Mouse (Mus musculus) forebrain, embryonic 12.5 days (tissue): ENCODE measurements around the gene Prr13. TPM values are rescaled to one million over a fixed set of nuclear protein-coding genes. Genes with fewer than 3 reads are reported as not detected.

Source experiments
- ATAC-seq: fragments of 200-750 bp; cut with Nextera tagmentation; 2 replicates; pipeline ENCODE4 v1.8.0; 2017; ENCODE audit warnings: moderate TSS enrichment; ENCODE audit not compliant: low FRiP score
- H3K27ac ChIP-seq: fragments of 300-500 bp; sonication (generic); 2 replicates; pipeline ENCODE4 v1.5.1; 2016; ENCODE audit warnings: mild to moderate bottlenecking
- H3K27me3 ChIP-seq: fragments of 300-500 bp; sonication (generic); 2 replicates; pipeline ENCODE4 v1.6.1; 2016; ENCODE audit warnings: mild to moderate bottlenecking
- H3K36me3 ChIP-seq: fragments of 300-500 bp; sonication (generic); replicated peaks from 2 replicates; pipeline ENCODE4 v1.6.1; 2016; ENCODE audit warnings: mild to moderate bottlenecking
- H3K4me1 ChIP-seq: fragments of 300-500 bp; sonication (generic); 2 replicates; pipeline ENCODE4 v1.6.1; 2016
- H3K4me2 ChIP-seq: fragments of 300-500 bp; sonication (generic); 2 replicates; pipeline ENCODE4 v1.6.1; 2016; ENCODE audit warnings: mild to moderate bottlenecking, moderate library complexity
- H3K4me3 ChIP-seq: fragments of 300-500 bp; sonication (generic); replicated peaks from 2 replicates; pipeline ENCODE4 v1.5.1; 2016; ENCODE audit warnings: mild to moderate bottlenecking
- H3K9ac ChIP-seq: fragments of 300-500 bp; sonication (generic); 2 replicates; pipeline ENCODE4 v1.6.1; 2016; ENCODE audit warnings: mild to moderate bottlenecking
- H3K9me3 ChIP-seq: fragments of 300-500 bp; sonication (generic); 2 replicates; pipeline ENCODE4 v1.6.1; 2016
- WGBS: fragments of 180-500 bp; shearing (Covaris S2); methylation state at CpG from one replicate; pipeline ENCODE4 v1.1.7; 2016; 5-methylcytosine and 5-hydroxymethylcytosine counted together
- polyA plus RNA-seq: library from polyadenylated mRNA; unstranded; fragments of >200 nt; fragmentation: Nextera tagmentation; extraction: Ambion mirVana; gene quantifications from 2 replicates; pipeline ENCODE4 v1.2.1, GENCODE M21; 2016

Gene Prr13
- polyA plus RNA-seq, 1 experiment from 2014 or later, result 82.9 TPM

DNA sequence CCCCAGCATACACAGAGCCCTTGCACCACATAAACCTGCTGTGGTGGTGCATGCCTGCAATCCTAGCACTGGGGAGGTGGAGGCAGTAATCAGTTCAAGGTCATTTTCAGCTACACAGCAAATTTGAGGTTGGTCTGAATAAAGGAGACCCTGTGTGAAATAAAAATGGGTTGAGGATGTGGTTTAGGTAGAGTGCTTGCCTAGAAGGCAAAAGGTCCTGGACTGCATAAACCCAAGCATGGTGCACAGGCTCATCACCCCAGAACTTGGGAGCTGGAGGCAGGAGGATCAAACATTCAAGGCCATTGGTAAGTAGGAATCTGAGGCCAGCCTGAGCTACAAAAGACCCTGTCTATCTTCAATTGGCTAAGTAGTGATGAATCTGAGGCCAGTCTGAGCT, 48.7 kb downstream of the Prr13 start:
- no peak overlapping the region for H3K27ac ChIP-seq
- H3K4me2 ChIP-seq, result no peak overlapping the region
- no peak for ATAC-seq
- no peak overlapping the region for H3K4me3 ChIP-seq
- H3K9ac ChIP-seq, result no peak overlapping the region
- H3K9me3 ChIP-seq, result no peaks in the 10 kb centered on the region
- peaks cover 44% of the 10 kb centered on the region for H3K36me3 ChIP-seq
- H3K27me3 ChIP-seq, result no peaks in the 10 kb centered on the region
- H3K4me1 ChIP-seq, result peaks cover 37% of the 10 kb centered on the region

DNA sequence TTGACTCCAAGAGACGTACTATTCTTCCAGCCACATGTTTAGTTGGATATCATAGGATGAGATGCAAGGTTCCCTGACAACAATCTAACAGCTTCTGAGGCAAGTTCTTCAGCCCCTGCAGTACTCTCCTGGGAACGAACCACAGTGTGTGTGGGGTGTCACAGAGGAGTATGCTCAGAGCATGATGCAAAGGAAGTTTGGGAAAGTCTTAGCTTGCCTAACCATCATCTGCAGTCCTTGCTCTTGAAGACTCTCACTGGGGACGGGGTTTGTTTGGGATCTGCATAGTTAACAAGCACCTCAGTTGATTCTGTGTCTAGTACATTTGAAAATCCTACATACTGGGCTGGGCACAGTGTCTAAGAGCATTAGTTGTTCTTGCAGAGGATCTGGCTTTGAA, 49.5 kb downstream of the Prr13 start:
- Histone ChIP-seq H3K27me3 (no peaks in the 10 kb centered on the region), H3K9ac (no peak overlapping the region), H3K9me3 (no peaks in the 10 kb centered on the region), H3K4me1 (peaks cover 44% of the 10 kb centered on the region), H3K27ac (no peak overlapping the region), H3K4me3 (no peak overlapping the region), H3K4me2 (no peak overlapping the region), H3K36me3 (peaks cover 36% of the 10 kb centered on the region)
- WGBS, result 90% methylated on average over 3 of the region's 3 CpGs
- no peak for ATAC-seq

DNA sequence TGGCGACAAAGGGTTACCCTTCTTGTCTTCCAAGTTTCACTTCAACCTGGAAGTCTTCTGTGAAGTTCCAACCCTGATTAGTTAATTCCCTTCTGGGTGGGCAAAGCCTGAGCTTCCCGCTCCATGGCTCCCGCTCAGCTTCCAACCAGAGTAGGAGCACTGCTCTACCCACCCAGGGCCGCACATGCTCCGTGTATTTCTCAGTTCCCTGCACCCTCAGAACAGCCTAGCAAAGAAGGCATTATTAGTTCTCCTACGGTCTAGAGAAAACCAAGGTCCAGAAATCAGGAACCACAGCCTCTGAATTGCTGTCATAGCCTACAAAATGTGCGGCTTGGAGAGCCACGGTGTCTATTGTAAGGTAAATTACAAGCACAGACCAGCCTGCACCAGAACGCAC, 51.3 kb downstream of the Prr13 start:
- H3K9me3 ChIP-seq, result no peaks in the 10 kb centered on the region
- peaks cover 19% of the 10 kb centered on the region for H3K36me3 ChIP-seq
- peak overlapping the region; percentile 72 for H3K9ac ChIP-seq
- peak overlapping the region; percentile 71 for H3K4me2 ChIP-seq
- peak; percentile 57 for ATAC-seq
- H3K27ac ChIP-seq, result peak overlapping the region; percentile 90
- peaks cover 59% of the 10 kb centered on the region for H3K4me1 ChIP-seq
- no peaks in the 10 kb centered on the region for H3K27me3 ChIP-seq
- H3K4me3 ChIP-seq, result peak overlapping the region; percentile 59
- WGBS, result 6% methylated on average over 9 of the region's 9 CpGs

DNA sequence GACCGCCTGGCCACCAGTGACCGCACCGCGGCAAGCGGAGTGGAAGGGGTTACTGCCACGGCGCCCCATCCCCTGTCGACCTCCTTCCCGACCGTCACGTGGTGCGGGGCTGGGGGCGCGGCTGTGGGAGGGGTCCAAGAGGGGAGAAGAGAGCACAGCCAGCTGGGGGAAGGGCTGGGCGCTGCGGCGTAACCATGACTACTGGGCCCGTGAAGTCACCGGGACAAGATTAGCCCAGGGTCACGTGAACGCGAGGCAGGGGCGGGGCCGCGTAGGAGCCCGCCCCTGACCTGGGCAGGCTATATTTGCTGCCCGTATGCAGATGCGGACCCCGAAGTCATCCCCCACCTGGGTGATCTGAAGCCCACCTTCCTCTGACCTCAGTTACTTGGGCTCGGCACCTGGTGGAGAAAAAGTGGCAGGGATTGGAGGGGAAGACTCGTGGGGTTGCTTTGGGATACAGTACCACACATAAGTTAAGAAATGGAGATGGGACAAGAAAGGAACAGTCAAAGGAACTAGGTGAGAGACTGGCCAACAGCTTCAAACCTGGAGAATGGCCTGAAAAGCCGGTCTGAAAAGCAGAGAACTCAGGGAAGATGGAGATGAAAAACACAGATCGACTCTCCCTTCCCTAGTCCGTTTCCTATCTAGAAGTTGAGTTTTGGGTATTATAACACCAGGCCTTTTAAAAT, 51.9 kb downstream of the Prr13 start:
- Histone ChIP-seq H3K9ac (peak overlapping the region; percentile 72), H3K4me2 (peak overlapping the region; percentile 71), H3K4me3 (peak overlapping the region; percentile 59), H3K36me3 (peaks cover 12% of the 10 kb centered on the region), H3K27me3 (no peaks in the 10 kb centered on the region), H3K9me3 (no peaks in the 10 kb centered on the region), H3K4me1 (peaks cover 66% of the 10 kb centered on the region), H3K27ac (peak overlapping the region; percentile 90)
- 3% methylated on average over 34 of the region's 34 CpGs for WGBS
- peak; percentile 96 for ATAC-seq

DNA sequence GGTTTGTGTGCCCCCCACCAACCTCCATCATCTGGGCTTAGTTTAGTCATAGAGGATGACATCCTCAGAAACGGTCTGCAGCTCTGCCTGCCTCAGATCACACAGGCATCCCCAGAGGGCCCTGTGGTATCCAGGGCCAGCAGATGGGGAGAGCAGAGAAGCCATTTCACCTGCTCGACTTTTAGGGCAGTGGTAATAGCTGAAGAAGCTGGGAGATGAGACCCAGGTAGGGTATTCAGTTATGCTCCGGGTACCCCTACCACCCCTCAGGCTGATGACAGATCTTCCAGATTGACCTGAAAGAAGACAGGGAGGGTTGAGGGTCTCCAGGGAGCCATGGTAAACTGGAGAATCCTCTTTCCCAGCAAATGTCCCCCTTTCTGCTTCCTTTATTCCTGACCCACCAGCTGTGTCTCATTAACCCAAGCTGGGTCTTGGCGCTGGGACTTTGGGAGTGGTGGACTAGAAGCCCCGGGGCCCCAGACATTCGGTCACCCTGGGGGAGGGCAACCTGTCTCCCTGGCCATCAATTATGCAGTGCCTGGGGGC, 52.5 kb downstream of the Prr13 start:
- no peak for ATAC-seq
- Histone ChIP-seq H3K9me3 (no peaks in the 10 kb centered on the region), H3K4me1 (peaks cover 71% of the 10 kb centered on the region), H3K36me3 (peaks cover 12% of the 10 kb centered on the region), H3K4me2 (peak overlapping the region; percentile 71), H3K4me3 (peak overlapping the region; percentile 59; the same call in 1 of the 2 replicates), H3K27me3 (no peaks in the 10 kb centered on the region), H3K9ac (peak overlapping the region; percentile 30; the same call in 1 of the 2 replicates), H3K27ac (peak overlapping the region; percentile 90)
- 15% methylated on average over 6 of the region's 6 CpGs for WGBS

DNA sequence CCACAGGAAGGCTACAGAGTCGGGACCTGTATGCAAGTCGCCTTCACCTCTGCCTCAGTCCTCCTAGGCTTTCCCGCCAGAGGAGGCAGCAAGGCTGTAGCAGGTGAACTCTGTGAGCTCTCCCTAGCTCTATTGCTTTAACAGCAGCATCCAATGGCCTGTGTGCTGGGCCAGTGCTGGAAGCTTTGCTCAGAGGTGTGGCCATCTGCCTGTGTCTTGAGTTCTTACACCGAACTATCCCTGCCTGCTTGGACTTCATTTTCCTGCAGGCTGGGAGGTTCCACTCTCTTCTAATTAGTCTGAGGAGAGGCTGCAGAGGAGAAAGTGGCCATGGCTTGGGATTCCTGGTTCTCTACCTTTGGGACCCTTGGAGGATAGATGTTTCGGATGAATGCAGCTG, 53.2 kb downstream of the Prr13 start:
- 0 out of 2 replicates have a peak overlapping the region, but pooled peaks have one; percentile 4 for H3K4me3 ChIP-seq
- peak overlapping the region; percentile 71 for H3K4me2 ChIP-seq
- 33% methylated on average over 5 of the region's 5 CpGs for WGBS
- H3K36me3 ChIP-seq, result peaks cover 12% of the 10 kb centered on the region
- ATAC-seq, result no peak
- peak overlapping the region; percentile 90 for H3K27ac ChIP-seq
- peaks cover 73% of the 10 kb centered on the region for H3K4me1 ChIP-seq
- H3K9me3 ChIP-seq, result no peaks in the 10 kb centered on the region
- peak overlapping the region; percentile 30 for H3K9ac ChIP-seq
- H3K27me3 ChIP-seq, result no peaks in the 10 kb centered on the region

Other genes with a start within 250 kb of the Prr13 start
- gene Itgb7, start 227.1 kb upstream of the Prr13 start, polyA plus RNA-seq, result 0.65 and 0.88 TPM in 2 replicates
- gene Rarg, start 201.5 kb upstream of the Prr13 start, polyA plus RNA-seq, result 13.1 and 16.7 TPM in 2 replicates
- gene Gm9918, start 188.5 kb upstream of the Prr13 start, polyA plus RNA-seq, result 0.09 and 0.17 TPM in 2 replicates
- 48.9 and 50.5 TPM in 2 replicates for gene Mfsd5, start 179.6 kb upstream of the Prr13 start, polyA plus RNA-seq
- gene Espl1, start 162.8 kb upstream of the Prr13 start, polyA plus RNA-seq, result 36.9 and 42.3 TPM in 2 replicates
- gene Pfdn5, start 132.9 kb upstream of the Prr13 start, polyA plus RNA-seq, result 352 and 355 TPM in 2 replicates
- 105 and 110 TPM in 2 replicates for gene Myg1, start 127.3 kb upstream of the Prr13 start, polyA plus RNA-seq
- gene Aaas, start 108.3 kb upstream of the Prr13 start, polyA plus RNA-seq, result 75.0 and 78.2 TPM in 2 replicates
- gene Sp7, start 91.8 kb upstream of the Prr13 start, polyA plus RNA-seq, result 0.32 and 0.46 TPM in 2 replicates
- 10.8 and 11.2 TPM in 2 replicates for gene Sp1, start 52.9 kb upstream of the Prr13 start, polyA plus RNA-seq
- 0.22 TPM in 2 replicates for gene Amhr2, start 13.7 kb upstream of the Prr13 start, polyA plus RNA-seq
- 191 and 192 TPM in 2 replicates for gene Pcbp2, start 11.5 kb downstream of the Prr13 start, polyA plus RNA-seq
- gene Gm10337, start 44.7 kb downstream of the Prr13 start, polyA plus RNA-seq, result 3.9 and 7.9 TPM in 2 replicates
- 39.4 and 40.1 TPM in 2 replicates for gene Map3k12, start 58.0 kb downstream of the Prr13 start, polyA plus RNA-seq
- 91.9 and 93.5 TPM in 2 replicates for gene Tarbp2, start 59.2 kb downstream of the Prr13 start, polyA plus RNA-seq
- gene Npff, start 65.9 kb downstream of the Prr13 start, polyA plus RNA-seq, result 2.7 and 2.9 TPM in 2 replicates
- gene Gm28047, start 166.0 kb downstream of the Prr13 start, polyA plus RNA-seq, result 0.40 TPM in 1 of 2 replicates, not detected in the other
- gene Atf7, start 166.4 kb downstream of the Prr13 start, polyA plus RNA-seq, result 21.6 and 22.7 TPM in 2 replicates
- 67.4 and 67.5 TPM in 2 replicates for gene Atp5g2, start 213.3 kb downstream of the Prr13 start, polyA plus RNA-seq